Mouse (Mus musculus) B cell, adult (primary cell): ENCODE results near the gene 2310022B05Rik. TPM values are rescaled to one million over a fixed set of nuclear protein-coding genes. Genes with fewer than 3 reads are reported as not detected.

Experiments
- total RNA-seq: library from RNA; stranded (reverse); gene quantifications from 4 replicates; pipeline ENCODE4 v1.2.4, GENCODE M21; 2023; ENCODE audit not compliant: inconsistent age

2310022B05Rik gene
- total RNA-seq, result 7.5 to 8.9 TPM (median 7.7 TPM) in 4 replicates

DNA sequence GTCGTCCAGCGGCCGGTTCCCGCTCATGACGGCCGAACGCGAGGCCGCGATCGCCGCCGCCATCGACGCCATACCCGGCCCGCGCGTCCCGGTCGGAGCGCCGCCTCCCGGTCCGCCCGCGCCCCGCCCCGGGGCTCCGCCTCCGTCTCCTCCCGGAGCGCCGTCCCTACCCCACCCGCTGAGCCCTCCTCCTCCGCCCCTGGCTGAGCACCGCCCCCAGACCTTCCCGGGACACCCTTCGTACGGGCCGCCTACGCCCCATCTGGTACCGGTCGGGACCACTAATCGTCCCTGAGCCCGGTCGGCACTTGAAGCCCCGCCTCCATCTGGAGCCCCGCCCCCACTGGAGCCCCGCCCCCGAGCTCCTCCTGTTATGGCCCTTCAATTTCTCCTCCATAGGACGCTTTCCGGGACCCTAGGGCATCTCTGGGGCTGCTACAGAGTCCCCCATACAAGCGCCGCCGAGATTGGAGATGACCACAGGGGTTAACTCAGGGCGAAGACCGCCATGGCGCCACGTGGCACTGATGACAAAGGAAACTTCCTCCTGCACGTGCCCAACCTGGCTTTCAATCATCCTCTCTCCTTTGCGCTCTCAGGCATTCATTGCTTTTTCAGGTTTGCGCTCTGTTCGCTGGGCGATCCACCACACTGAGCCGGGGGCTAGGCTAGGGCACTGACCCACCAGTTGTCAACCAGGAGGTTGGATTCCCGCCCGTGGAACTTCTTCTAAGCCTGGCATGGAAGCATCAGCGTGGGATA, at the start of gene 2310022B05Rik:
2310022B05Rik (minus strand) TSS at position 258 of the 762 bp plus-strand sequence.

Other genes with a start within 250 kb of the 2310022B05Rik start
- gene Pgbd5, start 223.7 kb downstream of the 2310022B05Rik start, total RNA-seq, result not detected in 4 replicates
- 39.7 to 51.0 TPM (median 44.1 TPM) in 4 replicates for gene Cog2, start 142.6 kb downstream of the 2310022B05Rik start, total RNA-seq
- not detected in 4 replicates for gene Agt, start 93.7 kb downstream of the 2310022B05Rik start, total RNA-seq
- gene Capn9, start 87.3 kb downstream of the 2310022B05Rik start, total RNA-seq, result not detected in 4 replicates
- gene Ttc13, start 58.6 kb upstream of the 2310022B05Rik start, total RNA-seq, result 75.2 to 95.7 TPM (median 85.1 TPM) in 4 replicates
- 16.4 to 23.9 TPM (median 21.8 TPM) in 4 replicates for gene Arv1, start 58.8 kb upstream of the 2310022B05Rik start, total RNA-seq
- 0.39 to 0.67 TPM (median 0.51 TPM) in 3 of 4 replicates, not detected in the other for gene Fam89a, start 88.5 kb upstream of the 2310022B05Rik start, total RNA-seq
- gene Trim67, start 129.7 kb upstream of the 2310022B05Rik start, total RNA-seq, result not detected in 4 replicates
- gene Gnpat, start 199.7 kb upstream of the 2310022B05Rik start, total RNA-seq, result 60.0 to 72.1 TPM (median 68.0 TPM) in 4 replicates
- gene 2810004N23Rik, start 199.8 kb upstream of the 2310022B05Rik start, total RNA-seq, result 24.0 to 26.7 TPM (median 24.1 TPM) in 4 replicates
- 11.3 to 14.1 TPM (median 12.0 TPM) in 4 replicates for gene Exoc8, start 234.3 kb upstream of the 2310022B05Rik start, total RNA-seq
- 30.1 to 31.9 TPM (median 31.0 TPM) in 4 replicates for gene Sprtn, start 234.5 kb upstream of the 2310022B05Rik start, total RNA-seq